Mouse (Mus musculus): ENCODE measurements around the gene Tmem97. TPM values are rescaled to one million over a fixed set of nuclear protein-coding genes. Genes with fewer than 3 reads are reported as not detected.

Gene Tmem97
- total and polyA plus RNA-seq, 3 experiments = 166 to 215 (median 207) TPM

DNA sequence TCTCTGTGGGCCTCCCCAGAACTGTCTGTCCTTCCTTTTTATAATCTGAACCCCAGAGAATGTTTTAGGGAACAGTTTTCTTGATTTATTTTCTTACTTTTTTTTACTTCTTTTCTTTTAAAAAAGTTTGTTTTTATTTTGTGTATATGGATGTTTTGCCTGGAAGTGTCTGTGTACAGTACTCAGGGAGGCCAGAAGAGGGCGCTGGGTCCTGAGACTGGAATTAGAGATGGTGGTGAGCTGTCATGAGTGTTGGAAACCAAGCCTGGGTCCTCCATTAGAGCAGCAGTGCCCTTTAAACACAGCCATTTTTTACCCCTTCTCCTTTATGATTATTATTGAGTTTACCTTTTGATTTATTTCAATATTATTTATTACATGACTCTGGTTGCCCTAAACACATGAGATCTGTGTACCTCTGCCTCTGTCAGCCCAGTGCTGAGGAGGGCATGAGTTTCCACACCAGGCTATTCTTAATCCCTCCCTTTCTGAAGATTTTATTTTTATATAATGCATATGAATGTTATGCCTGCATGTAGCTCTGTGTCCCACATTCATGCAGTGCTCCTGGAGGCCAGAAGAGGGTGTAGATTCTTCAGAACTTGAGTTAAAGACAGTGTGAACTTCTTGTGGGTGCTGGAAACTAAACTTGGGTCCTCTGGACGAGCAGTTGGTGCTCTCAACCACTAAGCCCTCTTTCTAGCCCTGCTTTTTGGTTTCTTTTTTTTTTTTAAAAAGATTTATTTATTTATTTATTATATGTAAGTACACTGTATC lies 34.8 kb downstream of the Tmem97 start:
- Histone ChIP-seq H3K36me3 (ENCODE audit: control insufficient read depth in 1 of 2, insufficient read depth in 2 of 2, low read length in 2 of 2) (peaks cover 17 to 20% of the 10 kb centered on the region in 2 experiments), H3K4me1 (ENCODE audit: control insufficient read depth in 1 of 2, insufficient read depth in 2 of 2, low read length in 2 of 2) (peaks cover 0 to 12% of the 10 kb centered on the region in 2 experiments; a peak in 3 of 4 replicates), H3K9ac (ENCODE audit: control insufficient read depth, low read depth, low read length, poor library complexity, severe bottlenecking) (no peak overlapping the region), H3K4me3 (ENCODE audit: control insufficient read depth in 1 of 2, insufficient read depth in 1 of 2, low read depth in 2 of 2, low read length in 2 of 2) (no peak overlapping the region), H3K27me3 (ENCODE audit: control insufficient read depth in 1 of 2, insufficient read depth in 2 of 2, low read length in 2 of 2) (no peaks in the 10 kb centered on the region), H3K27ac (ENCODE audit: control insufficient read depth, low read depth, low read length) (no peak overlapping the region), H3K9me3 (replicated peaks; ENCODE audit: insufficient read depth, low read length) (no peaks in the 10 kb centered on the region), H3K79me2 (ENCODE audit: control insufficient read depth, insufficient read depth, low read length, poor library complexity) (peaks cover 25% of the 10 kb centered on the region)
- peak; percentile 72 for DNase-seq (ENCODE audit: low read depth, low spot score)
- no peak for TF ChIP-seq MAZ (IDR thresholded peaks at IDR 0.05; ENCODE audit: low read depth, low read length)
- peak; percentile 35 for TF ChIP-seq RAD21 (IDR thresholded peaks at IDR 0.05; ENCODE audit: low read depth, low read length)
- no peak for TF ChIP-seq JUND (IDR thresholded peaks at IDR 0.05; ENCODE audit: low read depth, low read length)
- TF ChIP-seq HCFC1 (IDR thresholded peaks at IDR 0.05; ENCODE audit: low read depth, low read length) = no peak
- 0 out of 2 replicates have a peak, but pooled peaks have one; percentile 33 for TF ChIP-seq MXI1 (IDR thresholded peaks at IDR 0.05; ENCODE audit: low read depth, low read length)
- no peak for TF ChIP-seq USF2 (IDR thresholded peaks at IDR 0.05; ENCODE audit: borderline replicate concordance in 1 of 2, insufficient read depth in 1 of 2, low read depth in 1 of 2, low read length in 2 of 2)
- TF ChIP-seq EP300 (IDR thresholded peaks at IDR 0.05; ENCODE audit: low read depth in 1 of 2, low read length in 2 of 2) = no peak
- no peak for TF ChIP-seq POLR2AphosphoS5 (IDR thresholded peaks at IDR 0.05; ENCODE audit: borderline replicate concordance, low read depth, low read length)
- TF ChIP-seq RCOR1 (IDR thresholded peaks at IDR 0.05; ENCODE audit: low read depth, low read length) = no peak
- no peak for TF ChIP-seq BHLHE40 (IDR thresholded peaks at IDR 0.05; ENCODE audit: borderline replicate concordance, low read depth, low read length)
- peak; percentile 28; the same call in 1 of the 2 replicates for TF ChIP-seq ZC3H11A (IDR thresholded peaks at IDR 0.05; ENCODE audit: low read depth, low read length)
- TF ChIP-seq MEF2A (IDR thresholded peaks at IDR 0.05; ENCODE audit: extremely low read depth, insufficient replicate concordance, low read depth, low read length, poor library complexity, severe bottlenecking) = no peak
- TF ChIP-seq GATA1 (IDR thresholded peaks at IDR 0.05; ENCODE audit: low read depth, low read length) = no peak
- no peak for TF ChIP-seq ZMIZ1 (IDR thresholded peaks at IDR 0.05; ENCODE audit: low read depth, low read length)
- TF ChIP-seq SMC3 (IDR thresholded peaks at IDR 0.05; ENCODE audit: low read depth, low read length) = peak; percentile 51
- TF ChIP-seq ZKSCAN1 (IDR thresholded peaks at IDR 0.05; ENCODE audit: low read depth, low read length) = no peak
- no peak for TF ChIP-seq MYB (IDR thresholded peaks at IDR 0.05; ENCODE audit: low read depth, low read length)
- no peak for TF ChIP-seq NRF1 (IDR thresholded peaks at IDR 0.05; ENCODE audit: insufficient read depth, low read depth, low read length, poor library complexity, severe bottlenecking)
- TF ChIP-seq CHD1 (IDR thresholded peaks at IDR 0.05; ENCODE audit: low read depth, low read length) = no peak
- TF ChIP-seq UBTF (IDR thresholded peaks at IDR 0.05; ENCODE audit: borderline replicate concordance, insufficient read depth, low read depth, low read length) = no peak
- TF ChIP-seq CTCF (IDR thresholded peaks at IDR 0.05 in 2 of 3, conservative IDR thresholded peaks at IDR 0.05 in 1 of 3; ENCODE audit: control insufficient read depth in 1 of 3, insufficient read depth in 1 of 3, low read depth in 2 of 3, low read length in 3 of 3, poor library complexity in 1 of 3, severe bottlenecking in 1 of 3) = peak; percentile 55 to 79 (median 70)
- no peak for TF ChIP-seq ETS1 (IDR thresholded peaks at IDR 0.05; ENCODE audit: low read depth, low read length)
- no peak for TF ChIP-seq TBP (IDR thresholded peaks at IDR 0.05; ENCODE audit: low read depth, low read length)
- no peak for TF ChIP-seq SIN3A (IDR thresholded peaks at IDR 0.05; ENCODE audit: low read length)
- no peak for TF ChIP-seq USF1 (IDR thresholded peaks at IDR 0.05; ENCODE audit: low read depth, low read length)
- no peak for TF ChIP-seq MAX (IDR thresholded peaks at IDR 0.05; ENCODE audit: low read length)
- no peak for TF ChIP-seq TCF12 (IDR thresholded peaks at IDR 0.05; ENCODE audit: low read depth, low read length)
- TF ChIP-seq KAT2A (conservative IDR thresholded peaks at IDR 0.05; ENCODE audit: low read depth, low read length) = no peak
- no peak for TF ChIP-seq MAFK (IDR thresholded peaks at IDR 0.05; ENCODE audit: borderline replicate concordance, low read depth, low read length)

Measured in MEL (cell line).